ENCODE assay signal across 24 mouse cellular contexts in genomic region chr4:55609214-55609613, GRCm38 (mm10).
"Had no signal": no experiment of that assay in that cellular context is flagged by ENCODE, and none has a peak within 500 bp of the region (broad histone marks: within the 10 kb centered on the region; RNA-seq: fewer than 3 reads in every experiment).

No protein-coding gene starts in this region.

- H3K27ac ChIP-seq: liver, embryonic 13.5 days; liver, embryonic 15.5 days; lung, embryonic 15.5 days; macrophage; midbrain, embryonic 10.5 days; midbrain, embryonic 12.5 days; neural tube, embryonic 13.5 days; neural tube, embryonic 15.5 days had no signal

- H3K9ac ChIP-seq: liver, embryonic 13.5 days; liver, embryonic 15.5 days; liver, postnatal 0 days; lung, embryonic 15.5 days; midbrain, embryonic 12.5 days; neural tube, embryonic 13.5 days; neural tube, embryonic 15.5 days had no signal

- DNase-seq: liver, embryonic 13.5 days; liver, postnatal 0 days; lung, adult 2 months; lung, postnatal 14 days; lung, postnatal 36 days; midbrain, embryonic 14.5 days; retina, postnatal 1 day; right cerebral cortex, adult 18-20 months; right cerebral cortex, postnatal 25 days; right cerebral cortex, postnatal 4 days; thymus, adult 2 months; thymus, postnatal 25 days; thymus, postnatal 4 days had no signal

- H3K9me3 ChIP-seq: liver, embryonic 13.5 days; liver, embryonic 15.5 days; lung, embryonic 15.5 days; midbrain, embryonic 10.5 days; midbrain, embryonic 12.5 days; neural tube, embryonic 13.5 days; neural tube, embryonic 15.5 days had no signal

- H3K4me1 ChIP-seq: liver, embryonic 15.5 days; megakaryocyte, embryonic 14.5 days; midbrain, embryonic 10.5 days; midbrain, embryonic 12.5 days; neural tube, embryonic 13.5 days had no signal

- H3K4me2 ChIP-seq: liver, embryonic 13.5 days; liver, embryonic 15.5 days; lung, embryonic 15.5 days; midbrain, embryonic 12.5 days; neural tube, embryonic 13.5 days; neural tube, embryonic 15.5 days had no signal

- H3K27me3 ChIP-seq: liver, embryonic 13.5 days; lung, embryonic 15.5 days; megakaryocyte, embryonic 14.5 days; midbrain, embryonic 12.5 days; neural tube, embryonic 13.5 days; neural tube, embryonic 15.5 days had no signal

- H3K4me3 ChIP-seq: liver, embryonic 13.5 days; liver, embryonic 15.5 days; lung, embryonic 15.5 days; megakaryocyte, embryonic 14.5 days; midbrain, embryonic 10.5 days; midbrain, embryonic 12.5 days; myocyte; neural tube, embryonic 13.5 days; neural tube, embryonic 15.5 days had no signal

- H3K36me3 ChIP-seq: liver, embryonic 13.5 days; liver, embryonic 15.5 days; lung, embryonic 15.5 days; midbrain, embryonic 10.5 days; midbrain, embryonic 12.5 days; neural tube, embryonic 13.5 days; neural tube, embryonic 15.5 days had no signal

- ATAC-seq: liver, postnatal 0 days; lung, postnatal 0 days; midbrain, embryonic 16.5 days had no signal
